Mouse (Mus musculus) E14TG2a.4 (cell line): Measurements from ENCODE around the gene Cyth1.

ENCODE experiments used
- H3K27me3 ChIP-seq: 2 replicates; pipeline ENCODE4 v1.6.1; 2014; ENCODE audit warnings: low read length, control low read depth; ENCODE audit not compliant: insufficient read depth
- H3K36me3 ChIP-seq: 2 replicates; pipeline ENCODE4 v1.6.1; 2014; ENCODE audit warnings: low read length, control low read depth; ENCODE audit not compliant: insufficient read depth
- H3K4me1 ChIP-seq: replicated peaks from 2 replicates; pipeline ENCODE4 v1.6.1; 2014; ENCODE audit warnings: low read depth, low read length, control low read depth
- H3K4me3 ChIP-seq: replicated peaks from 2 replicates; pipeline ENCODE4 v1.5.1; 2014; ENCODE audit warnings: mild to moderate bottlenecking, low read length
- H3K9me3 ChIP-seq: 2 replicates; pipeline ENCODE4 v1.6.1; 2014; ENCODE audit warnings: low read length, control low read depth
- CTCF ChIP-seq: conservative IDR thresholded peaks from 2 replicates; pipeline ENCODE4 v1.5.1; 2014; ENCODE audit warnings: low read length
- NANOG ChIP-seq: IDR thresholded peaks from 2 replicates; pipeline ENCODE4 v1.6.1; 2014; ENCODE audit warnings: borderline replicate concordance, low read length, mixed read lengths
- POU5F1 ChIP-seq: IDR thresholded peaks from 2 replicates; pipeline ENCODE4 v1.6.1; 2014; ENCODE audit warnings: low read length, borderline replicate concordance

The Cyth1 gene

DNA sequence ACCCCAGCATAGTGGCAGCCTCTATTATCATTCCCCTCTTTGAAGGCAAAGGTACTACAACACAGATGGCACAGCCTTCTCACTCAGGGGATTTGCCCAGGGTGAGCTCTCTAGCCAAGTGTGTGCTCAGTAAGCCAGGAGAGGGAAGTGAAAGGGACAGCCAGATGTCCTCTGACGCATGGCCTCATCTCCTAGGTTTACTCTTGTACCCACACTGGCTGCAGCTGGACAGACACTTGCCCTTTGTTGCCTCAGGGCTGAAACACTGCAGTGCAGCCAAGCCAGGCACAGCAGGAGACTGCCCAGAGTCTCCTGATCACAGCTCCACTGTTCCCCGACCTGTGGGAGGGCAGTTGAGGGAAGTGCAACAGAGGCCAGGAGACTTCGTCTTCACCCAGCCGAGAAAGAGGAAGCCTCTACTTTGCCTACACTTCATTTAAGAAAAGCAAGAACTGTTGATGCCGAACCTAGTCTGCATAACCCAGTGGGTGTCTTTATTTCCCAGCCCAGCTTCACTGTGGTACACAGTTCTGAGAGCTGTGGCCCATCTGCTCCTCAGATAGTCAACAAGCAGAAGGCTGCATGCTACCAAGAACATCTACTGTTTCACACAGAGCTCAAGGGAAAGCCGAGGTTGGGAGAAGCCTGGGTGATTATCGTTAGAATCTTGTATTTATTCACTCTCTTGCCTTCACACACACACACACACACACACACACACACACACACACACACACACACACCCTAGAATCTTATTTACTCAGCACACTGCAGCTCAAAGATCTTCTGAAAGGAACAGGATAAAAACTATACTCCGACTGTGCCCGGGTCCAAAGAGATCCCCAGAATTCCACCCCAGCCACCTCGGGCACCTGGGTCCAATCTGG is 36.4 kb downstream of the Cyth1 start:
- Histone ChIP-seq H3K4me1 (peaks cover 39% of the 10 kb centered on the region), H3K4me3 (no peak overlapping the region), H3K27me3 (no peaks in the 10 kb centered on the region), H3K9me3 (no peaks in the 10 kb centered on the region), H3K36me3 (no peaks in the 10 kb centered on the region)
- TF ChIP-seq NANOG (no peak), POU5F1 (no peak)

- no peaks in the 10 kb centered on the region for H3K9me3 ChIP-seq
- H3K27me3 ChIP-seq, result no peaks in the 10 kb centered on the region
- peaks cover 43% of the 10 kb centered on the region for H3K4me1 ChIP-seq
- H3K36me3 ChIP-seq, result no peaks in the 10 kb centered on the region
- H3K4me3 ChIP-seq, result no peak overlapping the region
- no peak for TF ChIP-seq NANOG
- TF ChIP-seq CTCF, result no peak
- no peak for TF ChIP-seq POU5F1
Measured at GRCm38 (mm10) chr11:118210962-118211361, 37.4 kb downstream of the Cyth1 start.

DNA sequence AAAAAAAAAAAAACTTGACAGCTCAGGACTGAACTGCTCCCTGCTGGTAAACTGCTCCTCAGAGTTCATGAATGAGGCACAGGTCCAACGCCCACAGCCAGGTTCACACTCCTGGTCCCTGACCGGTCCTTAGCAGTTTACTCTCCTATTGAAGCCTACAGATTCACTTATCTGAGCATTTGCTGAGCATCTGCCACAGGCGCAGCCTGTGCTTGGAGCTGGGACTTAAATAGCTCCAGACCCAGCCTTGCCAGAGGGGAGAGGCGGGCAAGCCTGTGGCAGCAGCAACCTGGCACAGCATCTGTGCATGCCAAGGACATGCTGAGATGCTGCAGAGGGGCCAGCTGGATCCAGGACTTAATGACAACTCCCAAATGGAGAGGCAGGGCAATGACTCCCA is 38.3 kb downstream of the Cyth1 start:
- Histone ChIP-seq H3K9me3 (no peaks in the 10 kb centered on the region), H3K36me3 (no peaks in the 10 kb centered on the region)
- TF ChIP-seq NANOG (no peak), POU5F1 (no peak)

DNA sequence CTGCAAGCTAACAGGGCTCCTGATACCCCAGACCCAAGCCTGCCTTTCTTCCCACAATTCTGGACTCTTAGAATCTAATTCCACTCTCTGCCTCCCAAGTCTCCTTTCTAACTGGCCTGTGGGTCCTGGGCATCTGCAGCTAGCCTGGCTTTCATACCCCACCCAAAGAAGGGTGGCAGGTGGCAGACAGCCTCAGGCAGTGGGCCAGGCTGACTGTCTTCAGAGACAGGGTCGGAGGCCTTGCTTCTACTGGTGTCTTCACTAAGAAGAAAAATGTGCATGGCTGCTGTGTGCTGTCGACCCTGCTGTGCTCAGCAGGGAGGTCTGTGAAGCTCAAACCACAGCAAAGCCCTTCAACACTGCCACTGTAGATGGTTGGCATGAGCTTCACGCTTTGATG is 39.0 kb downstream of the Cyth1 start:
- TF ChIP-seq CTCF, result no peak
- no peak for TF ChIP-seq NANOG
- TF ChIP-seq POU5F1, result no peak
- no peaks in the 10 kb centered on the region for H3K36me3 ChIP-seq
- H3K4me1 ChIP-seq, result peaks cover 47% of the 10 kb centered on the region
- H3K27me3 ChIP-seq, result no peaks in the 10 kb centered on the region
- no peak overlapping the region for H3K4me3 ChIP-seq
- no peaks in the 10 kb centered on the region for H3K9me3 ChIP-seq

More for the DNA sequence above, 38.3 kb downstream of the Cyth1 start:
- Histone ChIP-seq H3K4me1 (peaks cover 47% of the 10 kb centered on the region), H3K4me3 (no peak overlapping the region), H3K27me3 (no peaks in the 10 kb centered on the region)

DNA sequence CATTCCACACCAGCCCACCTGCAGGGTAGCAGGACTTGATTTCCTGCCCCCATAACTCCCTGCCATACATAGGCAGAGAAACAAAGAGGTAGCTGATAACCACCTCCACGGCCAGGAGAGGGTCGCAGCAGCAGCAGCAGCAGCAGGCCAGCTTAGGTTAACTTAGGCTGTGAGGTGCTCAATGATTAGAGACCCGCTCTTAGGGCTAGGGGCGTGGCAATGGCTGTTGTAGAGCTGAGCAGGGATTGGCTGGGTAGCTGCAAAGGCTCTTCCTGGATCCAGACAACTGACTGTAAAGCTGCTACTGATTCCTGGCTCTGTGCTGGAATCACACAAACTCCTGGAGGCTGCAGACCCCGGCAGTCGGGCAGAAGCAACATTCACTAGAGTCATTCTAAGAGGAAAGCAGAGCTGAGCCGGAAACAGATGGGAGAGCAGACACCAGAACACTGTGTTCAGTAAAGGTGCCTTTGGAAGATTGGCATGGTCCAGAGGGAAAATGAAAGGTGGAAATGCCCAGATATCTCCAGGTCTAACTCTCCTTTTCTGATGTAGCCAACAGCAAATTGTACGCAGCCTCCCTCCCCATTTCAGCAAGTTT is 39.6 kb downstream of the Cyth1 start:
- Histone ChIP-seq H3K9me3 (no peaks in the 10 kb centered on the region), H3K4me1 (peaks cover 48% of the 10 kb centered on the region), H3K4me3 (no peak overlapping the region), H3K27me3 (no peaks in the 10 kb centered on the region), H3K36me3 (no peaks in the 10 kb centered on the region)
- TF ChIP-seq CTCF, result no peak
- TF ChIP-seq NANOG, result no peak
- no peak for TF ChIP-seq POU5F1

GRCm38 (mm10) chr11:118207424-118208033 is 40.9 kb downstream of the Cyth1 start:
- Histone ChIP-seq H3K4me3 (no peak overlapping the region), H3K9me3 (no peaks in the 10 kb centered on the region), H3K4me1 (peaks cover 57% of the 10 kb centered on the region), H3K36me3 (no peaks in the 10 kb centered on the region), H3K27me3 (no peaks in the 10 kb centered on the region)
- TF ChIP-seq NANOG (peak; percentile 79; the same call in 1 of the 2 replicates), CTCF (no peak), POU5F1 (no peak)

DNA sequence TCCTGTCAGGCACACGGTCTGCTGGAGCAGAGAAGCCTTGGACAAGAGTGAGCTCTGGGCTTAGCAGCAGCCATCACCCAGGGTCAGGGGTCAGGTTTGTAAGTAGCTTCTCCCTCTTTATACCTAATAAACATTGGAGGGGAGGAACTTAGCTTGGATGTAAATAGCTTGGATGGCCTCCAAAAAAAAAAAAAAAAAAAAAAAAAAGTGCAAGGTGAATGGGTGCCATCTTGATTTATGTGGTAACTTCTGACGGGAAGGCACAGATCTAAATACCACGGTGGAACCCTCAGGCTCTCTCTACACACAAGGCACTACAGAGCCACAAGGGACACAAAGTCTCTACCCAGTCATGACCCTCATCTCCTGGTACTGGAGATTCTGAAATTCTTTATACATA is 42.1 kb downstream of the Cyth1 start:
- TF ChIP-seq POU5F1 (no peak), NANOG (no peak), CTCF (no peak)
- Histone ChIP-seq H3K4me1 (peaks cover 62% of the 10 kb centered on the region), H3K36me3 (no peaks in the 10 kb centered on the region), H3K4me3 (no peak overlapping the region), H3K9me3 (no peaks in the 10 kb centered on the region), H3K27me3 (peaks cover 4% of the 10 kb centered on the region)

GRCm38 (mm10) chr11:118203469-118203868 is 44.9 kb downstream of the Cyth1 start:
- peaks cover 52% of the 10 kb centered on the region for H3K4me1 ChIP-seq
- no peak overlapping the region for H3K4me3 ChIP-seq
- no peaks in the 10 kb centered on the region for H3K9me3 ChIP-seq
- H3K36me3 ChIP-seq, result no peaks in the 10 kb centered on the region
- TF ChIP-seq NANOG (no peak), POU5F1 (no peak), CTCF (no peak)
- H3K27me3 ChIP-seq, result peaks cover 4% of the 10 kb centered on the region
